Mouse (Mus musculus): ENCODE measurements around the gene Senp3.
A peak's percentile ranks its signal among the peaks of the same experiment; 100 is the strongest.
"Not testable (repeated sequence)": the region's sequence is repeated elsewhere in the genome, so short reads cannot be mapped to it uniquely, and the experiment has no call there.

Gene Senp3

GRCm38 (mm10) chr11:69681314-69682208 is at the start of gene Senp3:
Gene Senp3, minus strand, starts transcription at chr11:69682084.
- DNase-seq: peak; percentile 96 to 97

GRCm38 (mm10) chr11:69731408-69731807 is 49.5 kb upstream of the Senp3 start:
- DNase-seq: not testable (repeated sequence)

- DNase-seq: peak; percentile 56 to 73
These were observed 47.2 kb upstream of the Senp3 start for GRCm38 (mm10) chr11:69729063-69729462.

- no peak for DNase-seq
These were observed 44.1 kb upstream of the Senp3 start for GRCm38 (mm10) chr11:69725951-69726350.

- no peak for DNase-seq
These were observed 41.2 kb upstream of the Senp3 start for GRCm38 (mm10) chr11:69723074-69723473.

- DNase-seq: peak; percentile 25 to 60
These were observed 39.0 kb upstream of the Senp3 start for GRCm38 (mm10) chr11:69720852-69721251.

- DNase-seq: no peak
These were observed 37.5 kb upstream of the Senp3 start for GRCm38 (mm10) chr11:69719423-69719822.

- DNase-seq: no peak
These were observed 36.8 kb upstream of the Senp3 start for GRCm38 (mm10) chr11:69718661-69719060.

GRCm38 (mm10) chr11:69716953-69717352 is 35.1 kb upstream of the Senp3 start:
- DNase-seq: no peak

- DNase-seq: peak; percentile 55 to 73
These were observed 34.0 kb upstream of the Senp3 start for GRCm38 (mm10) chr11:69715929-69716328.

GRCm38 (mm10) chr11:69715482-69715881 is 33.6 kb upstream of the Senp3 start:
- peak; percentile 37 to 53 for DNase-seq

- no peak for DNase-seq
These were observed 32.9 kb upstream of the Senp3 start for GRCm38 (mm10) chr11:69714636-69715329.

- DNase-seq: no peak
These were observed 31.2 kb upstream of the Senp3 start for GRCm38 (mm10) chr11:69712954-69713672.

GRCm38 (mm10) chr11:69711082-69711481 is 29.2 kb upstream of the Senp3 start:
- DNase-seq: no peak

- no peak for DNase-seq
These were observed 28.6 kb upstream of the Senp3 start for GRCm38 (mm10) chr11:69710470-69710869.

- no peak for DNase-seq
These were observed 27.9 kb upstream of the Senp3 start for GRCm38 (mm10) chr11:69709554-69710446.

- DNase-seq: no peak
These were observed 26.9 kb upstream of the Senp3 start for GRCm38 (mm10) chr11:69708614-69709265.

- DNase-seq: no peak
These were observed 26.0 kb upstream of the Senp3 start for GRCm38 (mm10) chr11:69707873-69708381.

GRCm38 (mm10) chr11:69707480-69707847 is 25.6 kb upstream of the Senp3 start:
- DNase-seq: no peak

GRCm38 (mm10) chr11:69706775-69707479 is 25.0 kb upstream of the Senp3 start:
- DNase-seq: peak; percentile 76 to 80

GRCm38 (mm10) chr11:69704613-69705010 is 22.7 kb upstream of the Senp3 start:
- no peak for DNase-seq

Data from lung, adult 18-20 months (tissue).